Comparison of ENCODE assay signal across 10 mouse cellular contexts in the genomic region with DNA sequence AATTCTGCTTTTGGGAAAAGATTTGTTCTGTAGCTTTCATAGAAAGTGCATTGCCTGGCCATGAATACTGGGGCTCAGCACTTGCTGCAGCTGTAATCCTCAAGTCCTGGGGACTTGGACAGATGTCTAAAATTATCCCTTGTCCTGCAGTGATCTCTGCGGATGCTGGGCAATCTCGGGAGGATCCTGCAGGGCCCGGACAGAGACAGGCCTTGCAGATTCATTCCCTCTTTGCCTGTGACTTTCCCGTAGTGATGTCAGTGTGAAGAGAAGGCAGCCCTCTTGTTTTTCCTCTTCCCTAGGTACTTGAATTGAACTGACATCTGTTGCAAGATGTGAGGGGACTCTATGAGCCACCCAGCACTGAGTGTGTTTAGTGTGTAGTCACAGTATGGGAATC.
A peak's percentile ranks its signal among the peaks of the same experiment; 100 is the strongest.
DNase-seq lines count a peak whose midpoint lies in the region; ATAC-seq lines count a peak whose summit lies in the region.
"Had no signal": no experiment of that assay in that cellular context is flagged by ENCODE, and none has a peak within 500 bp of the region (broad histone marks: within the 10 kb centered on the region; RNA-seq: fewer than 3 reads in every experiment).

No protein-coding gene starts in this region.

- peaks cover 28% of the 10 kb centered on the region for H3K36me3 ChIP-seq in heart, embryonic 14.5 days (ENCODE audit: control insufficient read depth, insufficient read depth, low read length)
- H3K36me3 ChIP-seq in neural tube, embryonic 13.5 days: peaks cover 13% of the 10 kb centered on the region
- H3K36me3 ChIP-seq in limb, embryonic 12.5 days: peaks cover 59% of the 10 kb centered on the region

- no peaks in the 10 kb centered on the region for H3K9me3 ChIP-seq in heart, embryonic 14.5 days (ENCODE audit: control insufficient read depth, low read length)
- H3K9me3 ChIP-seq in neural tube, embryonic 13.5 days: no peaks in the 10 kb centered on the region
- no peaks in the 10 kb centered on the region for H3K9me3 ChIP-seq in limb, embryonic 12.5 days

- peak overlapping the region; percentile 92 to 94 for H3K27ac ChIP-seq in heart, embryonic 14.5 days (replicated peaks in 1 of 2; ENCODE audit: control insufficient read depth in 1 of 2, insufficient read depth in 1 of 2, low read depth in 2 of 2, low read length in 2 of 2)
- peak overlapping the region; percentile 47; the same call in 1 of the 2 replicates for H3K27ac ChIP-seq in neural tube, embryonic 13.5 days (replicated peaks)
- peak overlapping the region; percentile 66 for H3K27ac ChIP-seq in limb, embryonic 12.5 days

- no peaks in the 10 kb centered on the region for H3K27me3 ChIP-seq in heart, embryonic 14.5 days (ENCODE audit: control insufficient read depth, insufficient read depth, low read length)
- no peaks in the 10 kb centered on the region for H3K27me3 ChIP-seq in neural tube, embryonic 13.5 days
- no peaks in the 10 kb centered on the region for H3K27me3 ChIP-seq in limb, embryonic 12.5 days

- peaks cover 48 to 73% of the 10 kb centered on the region in 2 experiments for H3K4me1 ChIP-seq in heart, embryonic 14.5 days (ENCODE audit: control insufficient read depth in 2 of 2, insufficient read depth in 2 of 2, low read length in 2 of 2)
- peaks cover 44% of the 10 kb centered on the region for H3K4me1 ChIP-seq in neural tube, embryonic 13.5 days (replicated peaks)
- H3K4me1 ChIP-seq in limb, embryonic 12.5 days (replicated peaks): peaks cover 68% of the 10 kb centered on the region

- no peak for ATAC-seq in heart, embryonic 14.5 days (ENCODE audit: insufficient number of reproducible peaks, insufficient read depth, low FRiP score, low read depth)
- ATAC-seq in neural tube, embryonic 13.5 days (ENCODE audit: low read depth): no peak
- ATAC-seq in limb, embryonic 12.5 days (ENCODE audit: insufficient number of reproducible peaks, insufficient read depth, low FRiP score, low TSS enrichment, low read depth): no peak

- WGBS in heart, embryonic 14.5 days: 13% methylated on average over 4 of the region's 4 CpGs
- 24% methylated on average over 4 of the region's 4 CpGs for WGBS in neural tube, embryonic 13.5 days
- 14% methylated on average over 4 of the region's 4 CpGs for WGBS in limb, embryonic 12.5 days

- peak overlapping the region; percentile 63; the same call in 1 of the 2 replicates for H3K9ac ChIP-seq in heart, embryonic 14.5 days (ENCODE audit: low read length)
- no peak overlapping the region for H3K9ac ChIP-seq in neural tube, embryonic 13.5 days
- H3K9ac ChIP-seq in limb, embryonic 12.5 days (replicated peaks): no peak overlapping the region

- no peak for DNase-seq in heart, postnatal 4 days
- DNase-seq in neural tube, embryonic 10.5 days (ENCODE audit: extremely low spot score, low spot score): no peak
- no peak for DNase-seq in right cerebral cortex, postnatal 14 days
- DNase-seq in ovary, postnatal 14 days (ENCODE audit: low spot score): no peak
- DNase-seq in spleen, postnatal 10 days (ENCODE audit: low spot score in 2 of 2): no peak
- DNase-seq: layer of hippocampus, postnatal 36 days; lung, postnatal 4 days had no signal

- peak overlapping the region; percentile 49 for H3K4me2 ChIP-seq in heart, embryonic 14.5 days (ENCODE audit: low read length)
- H3K4me2 ChIP-seq in neural tube, embryonic 13.5 days: no peak overlapping the region
- no peak overlapping the region for H3K4me2 ChIP-seq in limb, embryonic 12.5 days

- H3K4me3 ChIP-seq in heart, embryonic 14.5 days (ENCODE audit: control insufficient read depth in 1 of 2, insufficient read depth in 1 of 2, low read depth in 1 of 2, low read length in 2 of 2): no peak overlapping the region
- H3K4me3 ChIP-seq in neural tube, embryonic 13.5 days: no peak overlapping the region
- H3K4me3 ChIP-seq in limb, embryonic 12.5 days (replicated peaks): no peak overlapping the region
